Mouse (Mus musculus): ENCODE data around the gene Cyp2w1.
A peak's percentile ranks its signal among the peaks of the same experiment; 100 is the strongest.

The Cyp2w1 gene

GRCm38 (mm10) chr5:139364911-139365571, 12.6 kb downstream of the Cyp2w1 start:
- DNase-seq (ENCODE audit: low read depth), result no peak

DNA sequence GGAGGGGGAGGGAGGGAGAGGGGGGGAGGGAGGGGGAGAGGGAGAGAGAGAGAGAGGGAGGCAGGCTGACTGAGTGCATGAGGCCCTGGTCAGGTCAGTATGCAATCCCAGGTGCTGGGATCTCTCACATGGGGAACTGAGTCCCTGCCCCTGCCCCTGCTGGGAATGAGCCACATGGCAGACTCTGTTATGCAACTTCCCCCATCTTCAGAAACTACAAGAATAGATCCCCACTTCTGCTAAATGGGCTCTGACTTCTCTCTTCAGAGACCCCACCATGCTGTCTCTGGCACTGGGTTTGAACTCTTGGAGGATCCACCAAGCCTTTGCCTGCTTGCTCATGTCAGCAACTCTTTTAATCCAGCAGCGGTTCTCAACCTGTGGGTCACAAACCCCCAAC, 13.4 kb downstream of the Cyp2w1 start:
- DNase-seq (ENCODE audit: low read depth), result no peak

GRCm38 (mm10) chr5:139366484-139366883, 14.1 kb downstream of the Cyp2w1 start:
- DNase-seq (ENCODE audit: low read depth), result no peak

DNA sequence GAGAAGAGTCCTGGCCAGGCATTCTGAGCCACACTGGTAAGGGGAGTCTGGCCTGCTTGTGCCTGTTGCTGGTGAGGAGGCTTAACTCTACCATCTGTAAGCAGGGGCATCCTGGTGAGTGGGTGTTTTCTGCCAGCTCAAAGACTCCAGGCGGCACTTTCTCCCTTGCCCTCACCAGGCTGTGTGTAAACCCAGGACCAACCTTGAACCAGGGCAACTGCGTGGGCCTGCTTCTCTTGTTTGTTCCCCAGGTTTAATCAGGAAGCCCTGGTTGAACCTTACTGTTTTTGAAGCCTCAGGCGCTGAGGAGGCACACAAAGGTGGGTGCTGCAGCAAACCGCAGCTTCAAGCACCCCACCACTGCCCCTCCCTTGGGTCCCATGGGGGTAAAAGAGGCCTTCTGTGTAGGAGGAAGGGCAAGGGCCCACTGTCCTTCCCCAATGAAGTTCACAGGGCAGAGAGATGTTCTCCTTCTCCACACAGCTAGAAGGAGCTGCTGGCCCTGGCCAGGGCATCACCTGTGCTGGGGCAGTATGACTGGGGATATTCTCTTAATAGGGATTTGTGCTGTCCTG, 15.6 kb downstream of the Cyp2w1 start:
- no peak for DNase-seq (ENCODE audit: low read depth)

DNA sequence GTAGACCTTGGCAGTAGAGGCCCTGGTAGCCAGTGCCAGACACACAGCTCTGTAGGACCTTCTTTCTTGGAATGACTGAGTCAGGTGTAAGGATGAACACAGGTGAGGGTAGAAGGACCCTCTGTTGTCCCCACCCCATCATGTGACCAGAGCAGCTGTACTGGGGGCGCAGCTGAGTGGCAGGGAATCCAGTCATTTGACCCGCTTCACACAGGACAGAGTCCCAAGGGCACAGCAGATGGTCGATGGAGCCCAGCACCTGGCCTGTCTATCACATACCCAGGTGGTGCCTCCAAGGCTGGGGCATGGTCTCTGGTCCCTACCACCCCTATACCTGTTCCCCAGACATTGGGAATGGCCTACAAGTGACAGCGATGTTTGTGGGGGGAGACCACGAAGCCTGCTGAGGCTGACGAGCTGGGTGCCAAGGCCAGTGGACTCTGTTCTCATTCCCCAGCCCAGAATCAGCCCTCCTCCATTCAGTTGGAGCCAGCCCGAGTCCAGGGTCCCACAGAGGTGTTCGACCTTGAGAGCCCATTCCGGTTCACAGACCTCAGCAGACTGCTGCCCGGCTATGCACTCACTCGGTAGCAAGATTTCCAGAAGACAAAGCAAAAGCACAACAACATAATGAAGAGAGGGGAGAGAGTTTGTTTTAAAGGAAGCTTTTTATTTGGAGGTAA, 16.4 kb downstream of the Cyp2w1 start:
- no peak for DNase-seq (ENCODE audit: low read depth)

- no peak for DNase-seq (ENCODE audit: low read depth)
Measured at GRCm38 (mm10) chr5:139370336-139370735, 17.9 kb downstream of the Cyp2w1 start.

GRCm38 (mm10) chr5:139371118-139371517, 18.7 kb downstream of the Cyp2w1 start:
- DNase-seq (ENCODE audit: low read depth), result no peak

DNA sequence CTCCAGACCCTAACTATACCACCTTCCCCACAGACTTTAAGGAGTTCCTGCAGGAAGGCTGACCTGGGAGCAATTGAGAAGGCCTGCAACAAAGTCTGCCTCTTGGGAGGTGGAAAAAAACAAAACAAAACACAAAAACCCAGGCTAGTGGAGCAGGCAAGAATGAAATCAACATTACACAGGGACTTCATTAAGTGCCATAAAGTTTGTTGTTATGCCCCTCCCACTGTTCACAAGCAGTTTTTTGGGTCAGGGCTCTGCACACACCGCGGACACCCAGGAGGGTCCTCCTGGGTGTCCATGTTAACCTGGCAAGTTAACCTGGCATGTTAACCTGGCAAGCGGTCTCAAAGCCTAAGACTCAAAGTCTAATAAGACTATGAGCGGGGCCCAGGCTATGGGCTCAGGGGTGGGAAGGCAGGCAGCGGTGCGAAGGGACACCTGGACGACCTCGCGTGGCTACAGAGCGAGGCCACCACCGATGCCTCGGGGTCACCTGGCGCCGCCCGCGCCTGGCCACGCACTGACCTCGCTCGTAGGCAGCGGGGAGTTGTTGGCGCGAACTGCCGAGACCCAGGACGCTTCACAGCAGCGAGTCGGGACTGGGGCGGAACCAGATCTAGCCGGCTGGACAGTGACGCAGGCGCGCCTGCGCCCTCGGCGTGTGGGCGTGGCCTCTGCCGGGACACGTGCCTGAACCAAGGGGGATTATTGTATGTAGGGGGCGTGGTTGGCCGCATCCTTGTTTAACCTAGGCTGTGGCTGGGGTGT, 19.4 kb downstream of the Cyp2w1 start:
- peak; percentile 83 for DNase-seq (ENCODE audit: low read depth)

DNA sequence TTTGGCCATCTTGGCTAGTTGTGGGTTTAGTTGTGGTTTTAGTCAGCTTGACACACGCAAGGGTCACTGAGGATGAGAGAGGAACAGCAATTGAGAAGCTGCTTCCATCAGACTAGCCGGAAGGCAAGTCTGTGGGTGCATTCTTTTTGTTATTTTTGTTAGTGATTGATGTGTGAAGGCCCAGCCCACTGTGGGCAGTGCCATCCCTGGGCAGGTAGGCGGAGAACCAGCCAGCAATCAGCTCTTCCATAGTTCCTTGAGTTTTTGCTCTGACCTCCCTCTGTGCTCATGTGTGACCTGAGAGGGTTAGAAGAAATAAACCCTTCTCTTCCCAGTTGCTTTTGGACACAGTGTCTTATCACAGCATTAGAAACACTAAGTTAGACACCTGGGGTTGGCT, 20.7 kb downstream of the Cyp2w1 start:
- no peak for DNase-seq (ENCODE audit: low read depth)

GRCm38 (mm10) chr5:139373889-139374444, 21.6 kb downstream of the Cyp2w1 start:
- DNase-seq (ENCODE audit: low read depth), result no peak

- DNase-seq (ENCODE audit: low read depth), result no peak
Measured at GRCm38 (mm10) chr5:139374841-139375240, 22.4 kb downstream of the Cyp2w1 start.

DNA sequence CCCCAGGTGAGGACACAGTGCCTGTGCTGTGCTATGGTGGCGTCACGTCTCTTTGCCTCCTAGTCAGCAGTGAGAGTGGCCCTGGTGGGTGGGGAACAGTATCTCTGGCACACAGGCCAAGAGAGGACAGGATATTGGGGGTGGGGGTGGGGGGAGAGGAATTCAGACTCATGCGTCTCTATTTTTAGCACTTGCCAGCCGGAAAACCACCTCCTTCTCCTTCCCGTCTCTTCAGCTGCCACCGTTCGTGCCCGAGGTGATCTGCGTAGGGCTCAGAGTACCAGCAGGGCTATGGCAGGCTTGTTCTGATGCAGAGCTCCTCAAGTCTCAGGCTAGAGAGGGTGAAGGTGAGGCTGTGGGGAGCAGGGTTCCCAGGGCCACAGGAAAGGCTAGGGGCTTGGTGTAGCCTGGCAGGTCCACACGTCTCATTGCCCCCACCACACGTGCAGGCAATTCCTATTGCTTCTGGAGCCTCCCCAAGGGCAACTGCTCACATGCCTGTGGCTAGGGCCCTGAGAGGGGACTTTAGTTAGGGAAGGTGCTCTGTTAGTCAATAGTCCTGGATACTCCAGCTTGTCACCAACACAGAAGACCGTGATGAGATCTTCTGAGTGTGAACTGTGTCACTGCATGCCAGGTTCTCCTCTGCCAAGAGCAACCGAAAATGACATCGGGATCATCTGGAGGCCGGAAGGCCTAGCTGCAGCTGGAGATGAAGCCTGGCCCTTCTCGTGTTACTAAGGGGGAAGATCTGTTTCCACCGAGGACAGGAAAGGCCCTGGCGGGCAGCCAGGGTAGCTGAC, 25.3 kb downstream of the Cyp2w1 start, which contains the start of gene Gpr146:
Gpr146 (plus strand) TSS at position 230 of the 803 bp plus-strand sequence.
- no peak for DNase-seq (ENCODE audit: low read depth)

- DNase-seq (ENCODE audit: low read depth), result no peak
Measured at GRCm38 (mm10) chr5:139378271-139378556, 25.8 kb downstream of the Cyp2w1 start.

DNA sequence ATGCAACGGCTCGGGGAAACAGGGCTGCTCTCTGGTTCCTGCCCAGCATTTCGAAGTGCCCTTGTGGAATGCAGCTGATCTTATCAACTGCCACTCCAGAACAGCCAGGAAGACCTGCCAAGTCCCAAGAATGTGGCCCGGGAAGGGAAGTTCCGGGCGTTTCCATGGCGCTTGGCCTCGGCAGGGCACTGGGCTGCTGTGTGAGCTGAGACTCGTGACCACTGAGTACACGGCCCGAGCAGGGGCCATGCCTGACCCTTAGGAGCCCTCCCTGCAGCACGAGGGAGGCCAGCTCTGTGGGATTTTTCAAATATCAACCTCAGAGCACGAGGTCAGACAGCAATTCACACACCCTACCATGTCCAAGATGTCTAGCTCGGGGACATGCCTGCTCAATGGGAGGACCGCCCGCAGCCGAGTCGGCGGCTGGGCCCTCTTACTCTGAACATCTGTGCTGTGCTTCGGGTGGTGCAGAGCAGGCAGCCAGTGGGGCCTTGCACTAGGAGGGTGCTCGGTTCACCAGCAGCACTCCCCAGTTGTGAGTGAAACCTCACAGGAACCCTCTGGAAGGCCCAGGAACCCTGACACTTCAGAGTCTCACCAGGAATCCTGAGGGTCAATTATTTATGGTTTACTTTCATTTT, 26.7 kb downstream of the Cyp2w1 start:
- DNase-seq (ENCODE audit: low read depth), result peak; percentile 89

DNA sequence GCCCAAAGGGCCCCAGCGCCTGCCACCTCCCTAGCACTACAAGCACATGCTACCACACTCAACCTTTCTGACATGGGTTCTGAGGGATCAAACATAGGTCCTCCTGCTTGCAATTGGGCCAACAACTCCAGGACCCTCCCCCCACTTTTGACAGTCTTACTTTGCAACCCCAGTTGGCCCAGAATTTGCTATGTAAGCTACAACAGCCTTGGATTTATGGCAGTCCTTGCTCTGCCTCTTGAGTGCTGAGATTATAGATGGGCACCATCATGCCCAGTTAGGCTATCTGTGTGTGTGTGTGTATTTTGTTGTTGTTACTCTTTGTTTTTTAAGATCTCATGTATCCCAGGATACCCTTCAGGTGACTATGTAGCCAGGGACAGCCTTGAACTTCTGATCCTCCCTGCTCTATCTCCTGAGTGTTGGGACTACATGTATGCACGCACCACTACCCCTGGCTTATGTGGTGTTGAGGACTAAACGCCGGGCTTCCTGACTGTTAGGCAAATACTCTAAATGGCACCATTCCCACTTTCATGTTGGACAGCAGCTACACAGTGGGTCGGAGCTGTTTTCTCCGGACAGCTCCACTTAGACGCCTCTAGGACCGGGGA, 27.5 kb downstream of the Cyp2w1 start:
- no peak for DNase-seq (ENCODE audit: low read depth)

- DNase-seq (ENCODE audit: low read depth), result peak; percentile 91
Measured at GRCm38 (mm10) chr5:139380385-139381248, 28.2 kb downstream of the Cyp2w1 start.

- no peak for DNase-seq (ENCODE audit: low read depth)
Measured at GRCm38 (mm10) chr5:139381586-139382513, 29.4 kb downstream of the Cyp2w1 start.

- no peak for DNase-seq (ENCODE audit: low read depth)
Measured at GRCm38 (mm10) chr5:139382760-139383159, 30.3 kb downstream of the Cyp2w1 start.

DNA sequence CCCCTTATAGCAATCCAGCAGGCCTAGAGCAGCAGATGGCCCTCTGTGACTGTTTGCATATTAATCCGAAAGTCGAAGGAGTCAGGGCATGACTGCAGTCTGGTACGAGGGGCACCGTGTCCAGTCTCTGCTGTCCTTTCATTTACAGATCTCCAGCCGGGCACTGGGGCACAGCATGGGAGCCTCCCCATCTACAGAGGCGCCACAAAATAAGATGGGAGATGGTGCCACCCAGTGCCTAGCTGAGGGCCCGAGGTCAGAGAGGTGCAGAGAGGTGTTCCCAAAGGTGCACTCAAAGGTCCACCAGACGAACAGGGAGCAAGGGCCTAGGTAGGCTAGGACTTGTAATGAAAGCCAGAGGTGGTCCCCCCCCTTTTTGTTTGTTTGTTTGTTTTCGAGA, 30.8 kb downstream of the Cyp2w1 start:
- no peak for DNase-seq (ENCODE audit: low read depth)
